Mouse (Mus musculus) adrenal gland, adult 18-20 months (tissue): ENCODE measurements at regions not wholly inside any gene's neighbourhood (a gene's known extent, or its start where the extent isn't known, plus 50 kb on each side); places are given as distances from the start of the nearest gene placed in this dataset.
"Not testable (repeated sequence)": the region's sequence is repeated elsewhere in the genome, so short reads cannot be mapped to it uniquely, and the experiment has no call there.

ENCODE experiments used
- DNase-seq, 2 experiments: peaks; one replicate each; pipeline ENCODE4 v3.0.0; 2021 to 2022; ENCODE audit warnings: low spot score in 2 of 2

DNA sequence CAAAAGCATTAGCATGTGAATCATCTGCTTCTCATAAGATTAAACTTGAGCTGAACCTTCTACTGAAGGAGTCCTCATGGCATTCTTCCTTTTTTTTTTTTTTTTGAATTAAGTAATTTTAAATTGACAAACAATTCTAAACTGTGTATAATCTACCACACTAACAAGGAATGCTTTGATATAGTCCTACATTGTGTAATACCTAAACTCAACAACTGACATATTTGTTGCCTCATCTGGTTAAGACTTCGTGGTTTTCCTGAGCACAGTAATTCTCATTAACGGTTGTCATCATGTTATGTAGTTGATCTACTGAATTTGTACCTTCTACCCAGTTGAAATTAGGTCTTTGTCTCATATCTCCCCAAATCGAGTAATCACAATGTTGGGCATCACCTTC lies 83.9 kb upstream of the Hcrtr2 start:
- no peak for DNase-seq

DNA sequence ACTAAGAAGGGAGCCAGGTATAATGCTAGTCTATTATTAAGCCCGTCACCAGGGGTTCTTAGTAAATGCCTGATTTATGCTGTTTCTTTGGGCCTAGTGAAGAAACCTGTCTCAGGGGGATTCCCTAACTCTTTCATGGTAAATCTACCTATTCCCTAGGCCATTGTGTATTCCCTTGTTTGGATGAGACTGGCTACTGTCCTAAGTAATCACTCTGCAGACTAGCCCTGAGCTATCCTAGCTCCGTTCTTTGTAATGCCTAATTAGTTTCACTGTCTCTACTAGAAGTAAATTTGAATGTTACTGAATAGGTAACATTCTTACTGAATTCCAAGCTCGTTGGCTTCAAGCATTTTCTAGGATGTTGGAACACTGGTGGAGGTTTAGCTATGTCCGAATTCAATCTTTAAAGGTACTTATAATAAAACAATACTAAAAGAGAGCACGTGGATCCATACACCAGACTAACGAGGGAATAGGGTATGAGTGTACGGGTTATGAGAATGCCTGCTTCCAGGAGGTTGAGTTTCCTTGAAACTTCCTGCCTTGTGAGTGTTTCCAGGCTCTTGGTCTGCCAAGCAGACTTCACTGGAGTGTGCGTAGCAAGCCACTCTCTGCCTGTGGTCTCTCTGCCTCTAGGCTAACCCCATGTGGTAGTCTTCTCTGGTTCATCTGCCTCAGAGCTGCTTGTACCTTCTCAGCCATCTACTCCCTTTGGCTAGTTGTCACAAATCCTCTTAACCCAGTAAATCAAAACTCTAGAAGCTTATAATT lies 78.4 kb upstream of the Hcrtr2 start:
- not testable (repeated sequence) for DNase-seq

DNA sequence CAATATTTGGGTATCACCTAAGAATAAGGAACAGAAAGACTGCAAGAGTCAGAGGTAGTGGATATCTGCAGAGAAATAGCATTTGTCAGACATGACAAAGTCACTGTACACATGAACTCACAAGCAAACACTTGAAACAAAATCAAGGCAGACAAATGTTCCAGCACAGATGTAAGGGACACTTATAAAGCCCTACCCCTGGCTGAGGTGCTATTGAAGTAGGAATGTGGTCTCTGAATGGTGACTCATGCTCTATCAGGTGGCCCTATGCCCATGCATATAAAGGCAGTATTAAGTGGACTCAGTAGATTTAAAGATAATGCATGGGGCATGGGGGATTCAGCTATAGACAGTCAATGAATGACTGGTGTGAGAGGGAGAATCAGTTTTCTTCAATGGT lies 77.2 kb upstream of the Hcrtr2 start:
- no peak for DNase-seq

DNA sequence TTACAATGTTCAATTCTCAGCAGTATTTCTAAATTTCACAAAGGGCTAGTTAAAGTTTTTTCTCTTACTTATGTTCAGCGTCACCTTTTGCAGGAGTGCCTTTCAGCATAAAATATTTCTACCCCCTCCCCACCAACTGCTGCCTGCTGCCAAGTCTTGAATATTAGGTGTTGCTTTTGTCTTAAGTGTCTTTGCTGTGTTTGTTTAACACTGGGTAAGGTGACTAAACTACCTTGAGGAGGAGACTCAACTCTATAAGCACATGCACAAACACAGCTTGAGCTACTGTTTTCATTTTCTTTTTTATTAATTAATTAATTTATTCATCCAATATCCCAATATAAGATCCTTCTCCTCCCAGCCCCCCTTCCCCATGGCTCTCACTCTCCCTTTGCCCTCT lies 70.1 kb upstream of the Hcrtr2 start:
- no peak for DNase-seq

DNA sequence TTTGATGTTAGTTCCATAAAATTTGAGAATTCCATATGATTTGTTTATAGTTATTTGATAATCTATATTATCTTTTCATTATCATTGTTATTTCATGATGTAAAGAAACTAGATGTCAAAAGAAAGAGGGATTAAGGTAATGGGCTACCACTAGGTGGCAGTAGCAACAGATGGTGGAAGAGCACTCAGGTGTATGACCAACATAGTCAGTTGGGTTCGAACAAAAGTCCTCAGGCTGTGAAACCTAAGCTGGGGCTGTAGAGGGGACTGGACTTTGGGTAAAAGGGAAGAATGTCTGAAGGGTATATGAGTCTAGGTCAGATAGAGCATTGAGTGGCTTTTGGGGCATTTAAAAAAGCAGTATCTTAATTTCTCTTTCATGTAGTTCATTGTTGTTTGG lies 67.2 kb upstream of the Hcrtr2 start:
- DNase-seq, result peak in 1 of 2 experiments; percentile 31
